Mouse (Mus musculus) urinary bladder, postnatal 10 days (tissue): ENCODE results near the gene Uhrf1bp1.

ENCODE experiments used
- DNase-seq: peaks from one replicate; pipeline ENCODE4 v3.0.0; 2022; ENCODE audit warnings: low spot score

Uhrf1bp1 gene

DNA sequence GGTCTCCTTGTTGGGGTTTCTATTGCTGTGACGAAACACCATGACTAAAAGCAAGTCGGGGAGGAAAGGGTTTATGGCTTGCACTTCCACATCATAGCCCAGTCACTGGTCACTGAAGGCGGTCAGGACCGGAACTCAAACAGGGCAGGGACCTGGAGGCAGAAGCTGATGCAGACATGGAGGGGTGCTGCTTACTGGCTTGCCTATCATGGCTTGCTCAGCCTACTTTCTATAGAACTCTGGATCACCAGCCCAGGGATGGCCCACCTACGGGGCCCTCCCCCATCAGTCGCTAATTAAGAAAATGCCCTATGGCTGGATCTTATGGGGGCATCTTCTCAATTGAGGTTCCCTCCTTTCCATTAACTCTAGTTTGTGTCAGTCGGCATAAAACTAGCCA is 55.1 kb downstream of the Uhrf1bp1 start:
- DNase-seq, result no peak

GRCm38 (mm10) chr17:27914742-27915141 is 58.5 kb downstream of the Uhrf1bp1 start:
- DNase-seq, result no peak

DNA sequence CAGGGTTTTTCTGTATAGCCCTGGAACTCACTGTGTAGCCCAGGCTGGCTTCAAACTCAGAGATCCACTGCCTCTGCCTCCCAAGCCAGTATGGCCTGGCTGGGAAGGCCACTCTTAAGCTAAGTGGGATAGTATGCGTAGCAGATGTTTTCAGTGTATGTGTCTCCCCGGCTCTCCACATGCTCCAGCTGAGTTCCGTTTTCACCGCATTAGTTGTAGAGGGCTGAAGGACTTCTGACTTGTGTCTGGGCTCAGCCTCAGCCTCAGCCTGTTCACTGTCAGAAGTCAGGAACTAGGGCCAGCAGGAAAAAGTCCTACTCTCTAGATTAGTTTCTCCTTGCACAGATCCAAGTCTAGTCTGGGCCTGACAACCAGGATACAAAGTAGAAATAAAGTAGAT is 60.1 kb downstream of the Uhrf1bp1 start:
- no peak for DNase-seq

DNA sequence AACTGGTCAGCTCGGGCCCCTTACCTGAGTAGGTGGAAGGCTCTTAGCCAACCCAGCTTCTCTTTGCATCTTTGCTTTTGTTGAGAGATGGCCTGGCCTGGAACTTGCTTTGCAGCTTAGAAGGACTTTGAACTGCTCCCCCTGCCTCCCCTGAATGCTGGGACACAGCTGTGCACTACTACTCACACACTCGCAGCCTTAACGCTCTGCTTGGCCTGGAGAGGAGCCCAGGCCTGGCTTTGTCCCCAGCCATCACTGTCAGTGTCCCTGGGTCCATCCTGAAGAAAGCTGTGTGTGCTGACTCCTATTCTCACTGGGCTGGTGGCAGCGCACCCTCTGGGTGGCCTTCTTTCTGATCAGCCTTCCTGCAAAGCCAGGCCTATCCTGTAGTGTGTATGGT is 64.4 kb downstream of the Uhrf1bp1 start:
- no peak for DNase-seq

- DNase-seq, result no peak
Measured at GRCm38 (mm10) chr17:27922174-27922712, 66.0 kb downstream of the Uhrf1bp1 start.

- DNase-seq, result no peak
Measured at GRCm38 (mm10) chr17:27925054-27925453, 68.8 kb downstream of the Uhrf1bp1 start.

DNA sequence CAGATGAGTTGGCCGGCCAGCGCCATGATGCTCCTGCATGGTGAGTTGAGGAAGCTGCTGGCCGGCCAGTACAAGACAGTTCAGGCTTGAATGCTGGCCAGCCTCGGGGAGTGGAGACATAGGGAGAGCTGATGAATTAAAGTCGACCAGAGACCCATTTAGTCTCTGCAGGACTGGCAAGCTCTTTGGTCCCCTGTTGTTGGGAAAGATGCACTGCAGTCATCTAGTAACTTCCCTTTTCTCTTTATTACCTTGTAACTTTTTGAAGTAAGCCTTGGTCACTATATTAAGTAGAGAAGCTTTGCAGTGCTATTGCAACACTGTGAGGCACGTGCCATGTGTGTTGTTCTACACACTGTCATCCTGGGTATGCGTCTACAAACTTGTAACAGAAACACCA is 69.3 kb downstream of the Uhrf1bp1 start:
- DNase-seq, result no peak

DNA sequence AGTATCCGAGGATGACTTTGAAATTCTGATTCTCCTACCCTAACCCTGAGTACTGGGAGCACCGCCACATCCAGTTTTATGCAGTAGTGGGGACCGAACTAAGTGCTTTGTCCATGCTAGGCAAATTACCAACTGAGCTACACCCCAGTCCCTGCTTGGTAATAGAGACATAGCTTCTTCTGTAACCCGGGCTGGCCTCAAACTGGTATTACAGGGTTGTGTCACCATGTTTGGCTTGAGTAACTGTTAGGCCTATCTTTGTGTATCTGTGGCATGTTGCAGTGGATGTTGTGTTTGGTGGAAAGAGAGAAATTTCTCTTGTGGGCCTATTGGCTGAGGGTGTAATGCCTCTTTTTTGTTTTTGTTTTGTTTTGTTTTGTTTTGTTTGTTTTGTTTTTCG is 74.0 kb downstream of the Uhrf1bp1 start:
- DNase-seq, result no peak

- no peak for DNase-seq
Measured at GRCm38 (mm10) chr17:27931826-27932225, 75.6 kb downstream of the Uhrf1bp1 start.

GRCm38 (mm10) chr17:27934136-27934910 is 78.1 kb downstream of the Uhrf1bp1 start:
- no peak for DNase-seq

DNA sequence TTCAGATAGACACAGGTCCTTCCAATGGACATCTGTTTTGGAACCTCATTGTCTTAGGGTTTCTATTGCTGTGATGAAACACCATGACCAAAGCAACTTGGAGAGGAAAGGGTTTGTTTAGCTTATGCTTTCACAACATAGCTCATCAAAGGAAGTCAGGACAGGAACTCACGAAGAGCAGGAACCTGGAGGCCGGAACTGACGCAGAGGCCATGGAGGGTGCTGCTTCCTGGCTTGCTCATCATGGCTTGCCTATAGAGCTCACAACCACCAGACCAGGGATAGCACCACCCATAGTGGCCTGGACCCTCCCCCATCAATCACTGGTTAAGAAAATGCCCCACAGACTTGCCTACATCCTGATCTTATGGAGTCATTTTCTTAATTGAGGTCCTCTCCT is 78.8 kb downstream of the Uhrf1bp1 start:
- no peak for DNase-seq

- DNase-seq, result no peak
Measured at GRCm38 (mm10) chr17:27937054-27937615, 80.9 kb downstream of the Uhrf1bp1 start.

DNA sequence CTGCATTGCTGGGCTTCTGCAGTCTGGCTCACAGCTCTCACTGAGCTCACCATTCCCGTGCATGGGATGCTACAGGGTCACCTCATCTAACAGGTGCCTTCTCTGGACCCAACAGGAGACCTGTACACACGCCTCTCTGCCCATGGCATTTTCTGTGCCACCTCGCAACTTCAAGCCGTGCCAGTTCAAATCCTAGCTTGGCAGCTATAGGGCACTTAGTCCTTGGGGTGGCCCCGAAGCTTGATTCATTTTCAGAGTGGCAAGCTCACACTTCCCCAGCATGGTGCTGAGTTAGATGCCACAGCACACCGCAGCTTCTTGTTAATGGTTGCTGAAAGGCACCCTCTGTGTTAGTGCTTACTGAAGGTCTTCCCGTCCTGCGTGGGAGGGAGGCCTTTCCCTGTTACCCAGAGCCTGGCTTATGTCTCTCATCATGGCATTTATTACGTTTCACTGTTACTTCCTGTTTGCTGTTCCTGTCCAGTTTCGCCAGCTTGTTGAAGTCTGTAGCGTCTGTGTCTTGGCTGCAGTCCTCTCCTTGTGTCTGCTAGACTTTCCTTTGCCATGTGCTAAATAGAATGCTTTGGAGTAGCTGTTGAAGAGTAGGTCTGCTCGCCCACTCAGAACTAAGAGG is 82.0 kb downstream of the Uhrf1bp1 start:
- no peak for DNase-seq

GRCm38 (mm10) chr17:27939028-27939427 is 82.8 kb downstream of the Uhrf1bp1 start:
- DNase-seq, result no peak

- DNase-seq, result no peak
Measured at GRCm38 (mm10) chr17:27940352-27940751, 84.1 kb downstream of the Uhrf1bp1 start.

DNA sequence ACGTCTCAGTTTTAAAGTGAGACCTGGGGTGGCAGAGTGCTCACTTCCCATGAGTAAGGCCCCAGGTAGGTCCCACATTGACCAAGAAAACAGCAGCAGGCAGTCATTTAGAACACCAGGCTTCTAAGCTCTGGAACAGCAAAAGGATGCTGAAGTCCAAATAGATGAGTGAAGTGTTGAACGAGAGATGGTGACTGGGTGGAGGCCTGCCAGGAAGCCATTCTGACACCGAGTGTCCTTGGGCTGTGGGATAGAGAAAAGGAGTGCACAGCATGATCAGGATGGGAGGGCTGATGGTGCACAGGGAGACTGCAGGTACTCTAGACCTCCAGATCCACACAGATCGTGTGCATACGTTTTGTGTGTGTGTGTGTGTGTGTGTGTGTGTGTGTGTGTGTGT is 84.9 kb downstream of the Uhrf1bp1 start:
- no peak for DNase-seq

DNA sequence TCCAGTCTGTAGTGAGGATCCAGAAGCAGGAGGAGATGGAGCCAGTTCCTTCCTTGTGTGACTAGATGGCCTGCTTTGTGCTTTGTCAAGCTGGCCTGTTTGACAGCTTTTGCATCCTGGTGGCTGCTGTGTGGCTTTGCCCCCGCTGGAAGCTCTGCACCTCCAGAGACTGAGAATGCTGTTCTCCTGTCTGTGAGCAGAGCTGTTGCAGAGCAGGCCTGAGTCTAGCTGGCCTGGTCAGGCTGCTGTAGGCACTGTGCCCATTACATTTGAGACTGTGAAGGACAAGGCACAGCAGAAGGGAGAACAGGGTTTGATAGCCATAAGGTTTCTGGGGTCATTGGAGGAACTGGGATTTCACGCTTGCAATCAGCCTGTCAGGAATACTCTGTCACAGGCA is 85.5 kb downstream of the Uhrf1bp1 start:
- DNase-seq, result no peak

- DNase-seq, result no peak
Measured at GRCm38 (mm10) chr17:27942131-27942530, 85.9 kb downstream of the Uhrf1bp1 start.

DNA sequence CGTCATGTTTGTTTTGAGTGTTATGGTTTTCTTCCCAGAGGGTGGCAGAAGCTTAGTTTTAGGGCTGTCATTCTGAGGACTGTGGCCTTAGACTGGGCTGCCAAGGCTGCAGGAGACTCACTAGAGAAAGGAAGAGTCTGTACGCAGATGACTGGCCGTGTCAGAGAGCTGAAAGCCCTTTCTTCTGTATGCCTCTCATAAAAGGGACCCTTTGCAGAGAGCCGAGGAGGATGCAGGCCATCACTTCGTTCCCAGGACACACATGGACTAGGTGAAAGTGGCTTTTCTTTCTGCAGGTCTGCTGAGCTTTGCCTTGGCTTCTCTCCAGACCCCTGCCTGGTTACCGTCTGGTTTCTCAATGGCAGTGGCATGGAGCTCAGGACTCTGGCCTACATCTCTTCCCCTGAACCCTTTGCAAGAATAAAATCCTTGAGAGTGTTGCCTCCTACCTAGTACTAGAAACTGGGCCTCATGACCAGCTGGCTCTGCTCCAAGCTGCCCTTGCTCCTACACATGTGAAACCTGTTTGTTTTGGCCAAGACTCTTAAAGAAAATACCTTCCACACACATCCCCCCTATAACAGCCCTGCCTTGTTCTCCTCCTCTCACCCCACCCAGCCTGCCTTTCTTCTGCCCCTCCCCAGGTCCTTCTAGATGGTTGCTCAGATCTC is 89.4 kb downstream of the Uhrf1bp1 start:
- DNase-seq, result no peak

- DNase-seq, result no peak
Measured at GRCm38 (mm10) chr17:27946371-27946770, 90.1 kb downstream of the Uhrf1bp1 start.

- DNase-seq, result no peak
Measured at GRCm38 (mm10) chr17:27947155-27947554, 90.9 kb downstream of the Uhrf1bp1 start.
